Mouse (Mus musculus) forebrain, embryonic 14.5 days (tissue): ENCODE measurements around the gene H13. TPM values are rescaled to one million over a fixed set of nuclear protein-coding genes. Genes with fewer than 3 reads are reported as not detected.

Experiments used
- ATAC-seq: fragments of 200-750 bp; cut with Nextera tagmentation; 2 replicates; pipeline ENCODE4 v1.8.0; 2017; ENCODE audit warnings: mild to moderate bottlenecking, moderate library complexity
- DNase-seq: peaks from one replicate; pipeline ENCODE4 v3.0.0-alpha.2; 2015; ENCODE audit warnings: low spot score
- H3K27ac ChIP-seq: fragments of 300-500 bp; sonication (generic); 2 replicates; pipeline ENCODE4 v1.5.1; 2014; ENCODE audit warnings: low read depth, mild to moderate bottlenecking, control low read depth, low read length, moderate library complexity
- H3K27me3 ChIP-seq: fragments of 300-500 bp; sonication (generic); replicated peaks from 2 replicates; pipeline ENCODE4 v1.6.1; 2014; ENCODE audit warnings: low read length, control low read depth, mixed read lengths; ENCODE audit not compliant: control insufficient read depth, insufficient read depth
- H3K36me3 ChIP-seq: fragments of 300-500 bp; sonication (generic); 2 replicates; pipeline ENCODE4 v1.6.1; 2014; ENCODE audit warnings: low read length, control low read depth; ENCODE audit not compliant: control insufficient read depth, insufficient read depth
- H3K4me1 ChIP-seq: fragments of 300-500 bp; sonication (generic); 2 replicates; pipeline ENCODE4 v1.6.1; 2014; ENCODE audit warnings: antibody characterized with exemption, low read length, control low read depth; ENCODE audit not compliant: control insufficient read depth, insufficient read depth
- H3K4me2 ChIP-seq: fragments of 300-500 bp; sonication (generic); 2 replicates; pipeline ENCODE4 v1.6.1; 2014; ENCODE audit warnings: mild to moderate bottlenecking, control low read depth, low read length
- H3K4me3 ChIP-seq: fragments of 300-500 bp; sonication (generic); 2 replicates; pipeline ENCODE4 v1.5.1; 2014; ENCODE audit warnings: low read depth, low read length, control low read depth
- H3K9ac ChIP-seq: fragments of 300-500 bp; sonication (generic); 2 replicates; pipeline ENCODE4 v1.6.1; 2014; ENCODE audit warnings: mild to moderate bottlenecking, low read length, control low read depth, moderate library complexity
- H3K9me3 ChIP-seq: fragments of 300-500 bp; sonication (generic); replicated peaks from 2 replicates; pipeline ENCODE4 v1.6.1; 2016; ENCODE audit warnings: low read length, control low read depth, mixed read lengths; ENCODE audit not compliant: control insufficient read depth
- WGBS: fragments of 180-500 bp; shearing (Covaris S2); extraction: QIAGEN DNeasy Blood & Tissue Kit; methylation state at CpG from one replicate; pipeline ENCODE4 v1.1.7; 2014; 5-methylcytosine and 5-hydroxymethylcytosine counted together
- polyA plus RNA-seq: library from polyadenylated mRNA; unstranded; fragments of >200 nt; fragmentation: Nextera tagmentation; extraction: Ambion mirVana; gene quantifications from 2 replicates; pipeline ENCODE4 v1.2.1, GENCODE M21; 2014

H13 gene
- 136 and 161 TPM in 2 replicates for polyA plus RNA-seq

DNA sequence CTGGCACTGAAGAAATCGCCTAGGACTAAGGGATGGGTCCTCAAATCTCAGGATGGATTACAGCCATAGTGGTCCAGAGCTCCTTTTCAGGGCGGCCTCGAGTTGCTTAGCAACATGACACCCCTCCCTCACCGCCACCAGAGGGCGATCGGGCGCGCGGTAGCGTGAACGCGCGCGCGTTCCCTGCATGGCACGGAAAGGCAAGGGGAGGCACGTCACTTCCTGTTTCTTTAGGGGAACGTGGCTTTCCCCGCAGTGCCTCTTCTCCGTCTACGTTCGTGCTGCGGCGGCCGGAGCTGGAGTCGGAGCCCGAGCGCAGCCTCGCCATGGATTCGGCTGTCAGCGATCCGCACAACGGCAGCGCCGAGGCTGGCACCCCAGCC is at the start of gene H13:
H13 (plus strand) TSS at position 206 of the 383 bp plus-strand sequence.
- H3K36me3 ChIP-seq = peaks cover 22% of the 10 kb centered on the region

DNA sequence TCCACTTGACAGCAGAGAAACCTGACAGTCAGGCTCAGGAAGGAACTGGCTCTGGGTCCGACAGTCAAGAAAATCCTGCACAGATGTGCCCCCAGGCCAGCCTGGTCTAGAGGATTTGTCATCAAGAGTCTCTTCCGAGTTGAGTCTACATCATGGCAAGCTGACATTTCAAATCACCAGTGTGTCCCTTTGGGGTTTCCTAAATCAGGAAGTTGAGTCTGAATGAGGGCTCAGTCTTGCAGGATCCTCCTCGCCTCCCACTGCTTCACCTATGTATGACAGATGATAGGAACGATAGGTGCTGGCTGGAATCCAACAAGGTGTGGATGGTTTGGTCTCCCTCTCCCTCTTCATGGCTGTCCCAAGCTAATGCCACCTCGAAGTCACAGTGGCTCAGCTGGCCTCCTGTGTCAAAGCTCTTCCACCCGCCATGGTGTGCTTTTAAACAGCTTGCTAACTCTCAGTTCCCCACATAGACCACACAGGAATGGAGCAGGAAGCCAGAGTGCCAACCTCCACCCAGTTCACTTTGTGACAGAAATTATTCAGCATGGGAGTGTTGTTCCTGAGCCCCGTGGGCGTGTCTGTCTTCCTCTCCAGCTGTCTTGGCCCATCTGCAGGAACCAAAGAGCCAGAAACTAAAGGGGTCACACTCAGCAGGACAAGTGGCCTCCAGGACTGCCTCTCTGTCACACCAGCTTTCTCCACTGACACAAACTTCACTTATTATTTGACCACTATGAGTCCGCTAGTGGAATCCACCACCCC is 48.7 kb upstream of the H13 start:
- no peak for ATAC-seq
- no peak overlapping the region for H3K9ac ChIP-seq
- H3K27ac ChIP-seq = no peak overlapping the region
- H3K9me3 ChIP-seq = no peaks in the 10 kb centered on the region
- no peak for DNase-seq
- no peak overlapping the region for H3K4me3 ChIP-seq
- no peaks in the 10 kb centered on the region for H3K27me3 ChIP-seq
- no peaks in the 10 kb centered on the region for H3K36me3 ChIP-seq
- 80% methylated on average over 9 of the region's 9 CpGs for WGBS
- H3K4me1 ChIP-seq = no peaks in the 10 kb centered on the region
- no peak overlapping the region for H3K4me2 ChIP-seq

More for the DNA sequence above, at the start of gene H13:
- H3K4me2 ChIP-seq = peak within 1 kb of the TSS; percentile 88
- WGBS = under 1% methylated on average over 35 of the region's 35 CpGs
- peak; percentile 97 for DNase-seq
- ATAC-seq = peak; percentile 85
- peaks cover 21% of the 10 kb centered on the region for H3K4me1 ChIP-seq
- peak within 1 kb of the TSS; percentile 100 for H3K4me3 ChIP-seq
- H3K27ac ChIP-seq = peak within 1 kb of the TSS; percentile 96
- peak within 1 kb of the TSS; percentile 95 for H3K9ac ChIP-seq
- no peaks in the 10 kb centered on the region for H3K27me3 ChIP-seq
- H3K9me3 ChIP-seq = no peaks in the 10 kb centered on the region

DNA sequence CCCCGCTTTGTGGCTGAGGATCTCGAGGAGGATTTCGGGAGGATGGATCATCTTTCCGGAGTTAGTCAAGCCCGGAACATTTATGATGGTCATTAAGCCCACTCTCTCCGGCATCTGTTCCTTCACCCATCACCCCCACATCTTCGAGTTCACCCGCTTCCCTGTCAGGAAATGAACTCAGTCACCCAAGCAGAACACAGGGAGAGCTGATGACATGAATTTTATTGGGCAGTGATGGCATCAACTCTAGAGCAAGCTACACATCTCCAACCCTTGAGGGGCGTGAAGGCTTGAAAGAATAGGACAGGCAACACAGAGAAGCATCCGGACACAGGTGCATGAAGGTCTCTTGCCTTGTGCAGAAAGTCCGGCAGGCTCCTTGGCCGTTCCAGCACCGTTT is 47.1 kb upstream of the H13 start:
- H3K9me3 ChIP-seq = no peaks in the 10 kb centered on the region
- ATAC-seq (no peak), DNase-seq (no peak)
- H3K36me3 ChIP-seq = no peaks in the 10 kb centered on the region
- no peak overlapping the region for H3K4me2 ChIP-seq
- H3K4me3 ChIP-seq = no peak overlapping the region
- peaks cover 16% of the 10 kb centered on the region for H3K27me3 ChIP-seq
- H3K27ac ChIP-seq = no peak overlapping the region
- H3K9ac ChIP-seq = no peak overlapping the region
- H3K4me1 ChIP-seq = peaks cover 4% of the 10 kb centered on the region; the same call in 1 of the 2 replicates
- WGBS = 92% methylated on average over 13 of the region's 13 CpGs

DNA sequence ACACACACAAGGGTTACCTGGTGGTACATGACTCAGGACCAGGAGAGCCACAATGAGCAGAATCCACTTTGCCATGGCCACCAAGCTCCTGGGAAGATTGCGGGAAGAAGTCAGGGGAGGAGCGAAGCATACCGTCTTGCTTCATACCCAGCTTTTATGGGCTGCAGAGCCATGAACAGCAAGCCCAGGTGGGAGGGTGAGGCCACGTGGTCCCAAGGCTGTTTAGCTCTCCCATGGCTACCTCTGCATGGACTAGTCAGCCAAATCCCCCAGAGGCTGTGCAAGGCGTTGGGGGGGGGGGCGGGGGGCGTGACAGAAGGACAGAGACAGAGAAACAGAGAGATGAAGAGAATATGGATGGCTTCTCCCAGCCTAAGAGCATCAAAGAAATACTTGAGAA is 46.3 kb upstream of the H13 start, which contains the start of gene Defb25:
Defb25 (minus strand) TSS at position 101 of the 400 bp plus-strand sequence.
- Histone ChIP-seq H3K4me1 (peaks cover 5% of the 10 kb centered on the region; the same call in 1 of the 2 replicates), H3K4me2 (no peak within 1 kb of the TSS), H3K36me3 (no peaks in the 10 kb centered on the region), H3K9me3 (no peaks in the 10 kb centered on the region), H3K9ac (no peak within 1 kb of the TSS), H3K27me3 (peaks cover 21% of the 10 kb centered on the region), H3K27ac (no peak within 1 kb of the TSS), H3K4me3 (no peak within 1 kb of the TSS)
- DNase-seq = no peak
- 76% methylated on average over 7 of the region's 7 CpGs for WGBS
- no peak for ATAC-seq

DNA sequence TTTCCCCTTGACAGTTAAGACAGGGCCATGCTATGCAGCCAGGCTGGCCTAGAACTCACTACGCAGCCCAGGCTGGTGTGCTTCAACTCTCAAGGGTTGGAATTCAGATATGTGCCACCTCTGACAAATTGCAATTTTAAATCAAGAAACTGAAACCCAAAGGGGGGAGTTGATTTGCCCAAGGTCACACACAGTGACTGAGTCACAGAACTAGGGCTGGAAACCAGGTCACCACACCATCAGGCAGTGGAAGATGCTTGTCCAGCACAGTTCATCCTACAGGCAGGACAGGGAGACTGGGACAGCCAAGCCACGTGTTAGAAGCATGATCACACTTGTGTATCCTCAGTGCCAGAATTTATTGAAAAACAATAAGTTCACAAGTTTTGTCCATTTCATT is 44.7 kb upstream of the H13 start:
- ATAC-seq = no peak
- 95% methylated on average over 2 of the region's 2 CpGs for WGBS

DNA sequence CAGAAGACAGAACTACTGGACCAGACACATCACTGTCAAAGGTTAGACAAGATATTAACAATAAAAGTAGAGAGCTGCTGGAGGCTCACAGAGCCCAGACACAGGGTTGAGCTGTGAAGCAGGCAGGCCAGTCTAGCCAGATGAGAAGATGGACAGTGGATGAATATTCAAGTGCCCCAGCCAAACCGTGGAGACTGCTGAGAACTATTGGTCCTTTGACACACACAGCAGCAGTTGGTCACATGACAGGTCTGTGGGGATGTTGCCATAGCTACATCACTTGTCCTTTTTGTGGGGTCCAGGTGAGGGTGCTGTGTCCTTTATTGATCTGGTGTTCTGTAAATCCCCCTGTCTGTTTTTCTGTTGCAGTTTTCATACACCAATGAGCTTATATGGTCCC is 44.0 kb upstream of the H13 start:
- no peak overlapping the region for H3K9ac ChIP-seq
- ATAC-seq = no peak

More for the DNA sequence above, 44.7 kb upstream of the H13 start:
- DNase-seq = no peak
- H3K27ac ChIP-seq = no peak overlapping the region
- H3K4me2 ChIP-seq = no peak overlapping the region
- no peaks in the 10 kb centered on the region for H3K36me3 ChIP-seq
- H3K9me3 ChIP-seq = no peaks in the 10 kb centered on the region
- H3K9ac ChIP-seq = no peak overlapping the region
- peaks cover 5% of the 10 kb centered on the region; the same call in 1 of the 2 replicates for H3K4me1 ChIP-seq
- no peak overlapping the region for H3K4me3 ChIP-seq
- H3K27me3 ChIP-seq = peaks cover 31% of the 10 kb centered on the region

DNA sequence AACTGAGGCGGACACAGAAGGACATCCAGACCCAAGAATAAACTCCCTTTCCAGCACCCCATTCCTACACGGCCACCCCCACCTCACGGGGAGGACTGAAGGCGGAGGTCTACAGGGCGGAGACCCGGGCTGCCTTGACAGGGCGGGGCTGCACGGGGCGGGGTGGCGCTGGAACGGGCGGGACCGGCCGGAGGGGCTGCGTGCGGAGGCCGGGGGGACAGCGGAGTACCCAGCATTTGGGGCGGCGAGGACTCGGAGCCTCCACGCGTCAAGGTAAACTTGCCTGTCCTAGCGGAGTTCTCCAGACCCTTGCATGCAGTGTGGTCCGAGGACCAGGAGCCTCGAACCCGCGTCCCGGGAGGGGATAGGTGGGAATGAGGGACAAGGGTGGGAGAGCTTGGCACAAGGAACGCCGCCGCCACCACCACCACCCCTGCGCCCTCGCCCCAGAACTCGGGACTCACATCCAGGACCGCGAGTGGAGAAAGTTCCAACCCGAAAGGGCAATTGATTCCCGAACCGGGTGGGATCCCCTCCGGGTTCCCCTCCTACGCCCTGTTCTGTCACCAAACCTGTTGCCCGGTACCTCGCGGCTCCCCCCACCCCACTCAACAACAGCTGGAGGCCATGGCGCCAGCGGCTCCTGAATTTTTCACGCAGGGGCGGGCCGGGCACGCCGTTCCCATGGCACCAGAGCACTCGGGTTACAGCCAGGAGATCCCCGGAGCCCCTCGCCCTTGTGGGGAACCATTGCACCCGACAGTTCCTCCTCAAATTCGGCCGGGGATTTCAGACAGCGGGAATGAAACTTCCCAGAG is 42.3 kb upstream of the H13 start, which contains the start of gene Rem1:
Rem1 (plus strand) TSS at position 178 of the 818 bp plus-strand sequence.
- Histone ChIP-seq H3K4me3 (peak within 1 kb of the TSS; percentile 22), H3K4me2 (peak within 1 kb of the TSS; percentile 51), H3K27ac (no peak within 1 kb of the TSS), H3K4me1 (peaks cover 5% of the 10 kb centered on the region; the same call in 1 of the 2 replicates), H3K9me3 (no peaks in the 10 kb centered on the region), H3K9ac (peak within 1 kb of the TSS; percentile 25; the same call in 1 of the 2 replicates), H3K36me3 (no peaks in the 10 kb centered on the region), H3K27me3 (peaks cover 31% of the 10 kb centered on the region)
- WGBS = 2% methylated on average over 59 of the region's 59 CpGs
- ATAC-seq (peak; percentile 12; the same call in 1 of the 2 replicates), DNase-seq (no peak)

More for the DNA sequence above, 44.0 kb upstream of the H13 start:
- no peaks in the 10 kb centered on the region for H3K9me3 ChIP-seq
- no peak overlapping the region for H3K27ac ChIP-seq
- H3K4me1 ChIP-seq = peaks cover 5% of the 10 kb centered on the region; the same call in 1 of the 2 replicates
- WGBS = 0% methylated on average over 1 of the region's 1 CpGs
- H3K36me3 ChIP-seq = no peaks in the 10 kb centered on the region
- no peak overlapping the region for H3K4me2 ChIP-seq
- no peak overlapping the region for H3K4me3 ChIP-seq
- peak; percentile 40 for DNase-seq
- H3K27me3 ChIP-seq = peaks cover 31% of the 10 kb centered on the region

DNA sequence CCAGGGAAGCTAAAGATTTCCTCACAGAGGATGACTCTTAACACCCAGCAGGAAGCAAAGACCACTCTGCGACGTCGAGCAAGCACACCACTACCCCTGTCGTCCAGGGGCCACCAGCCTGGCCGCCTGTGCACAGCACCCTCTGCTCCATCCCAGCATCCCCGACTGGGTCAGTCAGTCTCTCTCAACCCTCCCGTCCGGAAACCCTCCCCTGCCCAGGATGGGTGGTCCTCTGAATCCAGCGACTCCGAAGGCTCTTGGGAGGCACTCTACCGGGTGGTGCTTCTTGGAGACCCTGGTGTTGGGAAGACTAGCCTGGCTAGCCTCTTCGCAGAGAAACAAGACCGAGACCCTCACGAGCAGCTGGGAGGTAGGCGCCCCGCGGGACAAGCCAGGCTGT is 41.2 kb upstream of the H13 start:
- H3K4me1 ChIP-seq = peaks cover 5% of the 10 kb centered on the region; the same call in 1 of the 2 replicates
- 39% methylated on average over 17 of the region's 17 CpGs for WGBS
- no peaks in the 10 kb centered on the region for H3K36me3 ChIP-seq
- ATAC-seq (no peak), DNase-seq (no peak)
- peaks cover 31% of the 10 kb centered on the region for H3K27me3 ChIP-seq
- no peak overlapping the region for H3K4me3 ChIP-seq
- H3K4me2 ChIP-seq = no peak overlapping the region
- H3K9ac ChIP-seq = no peak overlapping the region
- H3K9me3 ChIP-seq = no peaks in the 10 kb centered on the region
- H3K27ac ChIP-seq = no peak overlapping the region
